Mouse (Mus musculus) small intestine, adult 2 months (tissue): ENCODE data around the gene Fam229b. TPM values are rescaled to one million over a fixed set of nuclear protein-coding genes. Genes with fewer than 3 reads are reported as not detected.

Experiments used
- H3K27ac ChIP-seq: fragments of 200-500 bp; 2 replicates; pipeline ENCODE4 v1.5.1; 2012; ENCODE audit warnings: low read depth, low read length, control low read depth, inconsistent platforms; ENCODE audit not compliant: insufficient read depth
- H3K27me3 ChIP-seq: fragments of 200-500 bp; 2 replicates; pipeline ENCODE4 v1.6.1; 2012; ENCODE audit warnings: mild to moderate bottlenecking, moderate library complexity, low read length, inconsistent platforms; ENCODE audit not compliant: control insufficient read depth, insufficient read depth
- H3K36me3 ChIP-seq: fragments of 200-500 bp; 2 replicates; pipeline ENCODE4 v1.6.1; 2012; ENCODE audit warnings: mild to moderate bottlenecking, low read length, control low read depth, inconsistent platforms; ENCODE audit not compliant: control insufficient read depth, insufficient read depth
- H3K4me1 ChIP-seq: fragments of 200-500 bp; 2 replicates; pipeline ENCODE4 v1.6.1; 2012; ENCODE audit warnings: low read length, inconsistent platforms, mixed read lengths; ENCODE audit not compliant: control insufficient read depth, insufficient read depth, insufficient read length
- H3K4me3 ChIP-seq: fragments of 200-500 bp; 2 replicates; pipeline ENCODE4 v1.5.1; 2012; ENCODE audit warnings: low read depth, mild to moderate bottlenecking, control low read depth, inconsistent platforms, low read length, moderate library complexity
- CTCF ChIP-seq: fragments of 200-500 bp; IDR thresholded peaks from 2 replicates; pipeline ENCODE4 v1.5.1; 2012; ENCODE audit warnings: low read depth, mild to moderate bottlenecking, control low read depth, inconsistent platforms, low read length, moderate library complexity, mixed read lengths; ENCODE audit not compliant: insufficient replicate concordance, insufficient read length; ENCODE audit errors: extremely low read depth
- POLR2A ChIP-seq: fragments of 200-500 bp; IDR thresholded peaks from 2 replicates; pipeline ENCODE4 v1.6.1; 2012; ENCODE audit warnings: low read depth, mild to moderate bottlenecking, control low read depth, inconsistent platforms, low read length, moderate library complexity
- WGBS: fragments of 180-500 bp; shearing (Covaris S2); methylation state at CpG from one replicate; pipeline ENCODE4 v1.1.7; 2018; 5-methylcytosine and 5-hydroxymethylcytosine counted together
- polyA plus RNA-seq: library from polyadenylated mRNA; depleted of rRNA; stranded (reverse); fragments of >200 nt; gene quantifications from 2 replicates; pipeline ENCODE4 v1.2.3, GENCODE M21; 2012

Fam229b gene
- polyA plus RNA-seq, 1 experiment = 0.46 TPM

GRCm38 (mm10) chr10:39161406-39161805 is 27.7 kb upstream of the Fam229b start:
- Histone ChIP-seq H3K27me3 (no peaks in the 10 kb centered on the region), H3K4me1 (peaks cover 1% of the 10 kb centered on the region; the same call in 1 of the 2 replicates), H3K27ac (no peak overlapping the region), H3K36me3 (no peaks in the 10 kb centered on the region), H3K4me3 (no peak overlapping the region)
- 95% methylated on average over 1 of the region's 1 CpGs for WGBS
- TF ChIP-seq POLR2A (no peak), CTCF (no peak)

GRCm38 (mm10) chr10:39158306-39158705 is 24.6 kb upstream of the Fam229b start:
- no peaks in the 10 kb centered on the region for H3K4me1 ChIP-seq
- 65% methylated on average over 12 of the region's 12 CpGs for WGBS
- TF ChIP-seq POLR2A (no peak), CTCF (no peak)

GRCm38 (mm10) chr10:39157321-39157720 is 23.6 kb upstream of the Fam229b start:
- Histone ChIP-seq H3K36me3 (no peaks in the 10 kb centered on the region), H3K27ac (no peak overlapping the region), H3K27me3 (no peaks in the 10 kb centered on the region), H3K4me1 (no peaks in the 10 kb centered on the region), H3K4me3 (no peak overlapping the region)
- TF ChIP-seq POLR2A (no peak), CTCF (no peak)
- WGBS = 96% methylated on average over 1 of the region's 1 CpGs

More at GRCm38 (mm10) chr10:39158306-39158705, 24.6 kb upstream of the Fam229b start:
- H3K4me3 ChIP-seq = no peak overlapping the region
- no peaks in the 10 kb centered on the region for H3K36me3 ChIP-seq
- no peaks in the 10 kb centered on the region for H3K27me3 ChIP-seq
- no peak overlapping the region for H3K27ac ChIP-seq

GRCm38 (mm10) chr10:39156719-39157118 is 23.0 kb upstream of the Fam229b start:
- Histone ChIP-seq H3K4me3 (no peak overlapping the region), H3K27me3 (no peaks in the 10 kb centered on the region), H3K36me3 (no peaks in the 10 kb centered on the region), H3K27ac (no peak overlapping the region), H3K4me1 (no peaks in the 10 kb centered on the region)
- WGBS = 89% methylated on average over 5 of the region's 5 CpGs
- no peak for TF ChIP-seq POLR2A
- no peak for TF ChIP-seq CTCF

- peaks cover 3% of the 10 kb centered on the region; the same call in 1 of the 2 replicates for H3K36me3 ChIP-seq
- no peak overlapping the region for H3K4me3 ChIP-seq
- 94% methylated on average over 12 of the region's 12 CpGs for WGBS
Measured at GRCm38 (mm10) chr10:39142216-39142615, 8.5 kb upstream of the Fam229b start.

GRCm38 (mm10) chr10:39141401-39141800 is 7.7 kb upstream of the Fam229b start:
- 95% methylated on average over 2 of the region's 2 CpGs for WGBS
- no peak for TF ChIP-seq POLR2A
- TF ChIP-seq CTCF = no peak
- Histone ChIP-seq H3K27me3 (no peaks in the 10 kb centered on the region), H3K4me1 (no peaks in the 10 kb centered on the region), H3K4me3 (no peak overlapping the region), H3K36me3 (peaks cover 3% of the 10 kb centered on the region; the same call in 1 of the 2 replicates), H3K27ac (no peak overlapping the region)

More at GRCm38 (mm10) chr10:39142216-39142615, 8.5 kb upstream of the Fam229b start:
- no peak for TF ChIP-seq CTCF
- no peak for TF ChIP-seq POLR2A
- H3K4me1 ChIP-seq = no peaks in the 10 kb centered on the region
- no peaks in the 10 kb centered on the region for H3K27me3 ChIP-seq
- no peak overlapping the region for H3K27ac ChIP-seq

- no peak overlapping the region for H3K27ac ChIP-seq
- no peaks in the 10 kb centered on the region for H3K4me1 ChIP-seq
- no peaks in the 10 kb centered on the region for H3K27me3 ChIP-seq
- TF ChIP-seq CTCF = no peak
- no peak for TF ChIP-seq POLR2A
- 90% methylated on average over 14 of the region's 14 CpGs for WGBS
- peaks cover 3% of the 10 kb centered on the region; the same call in 1 of the 2 replicates for H3K36me3 ChIP-seq
- H3K4me3 ChIP-seq = no peak overlapping the region
Measured at GRCm38 (mm10) chr10:39140843-39141242, 7.1 kb upstream of the Fam229b start.

GRCm38 (mm10) chr10:39138761-39139160 is 5.0 kb upstream of the Fam229b start:
- TF ChIP-seq POLR2A (no peak), CTCF (no peak)
- H3K36me3 ChIP-seq = peaks cover 2% of the 10 kb centered on the region; the same call in 1 of the 2 replicates
- WGBS = 87% methylated on average over 6 of the region's 6 CpGs
- H3K4me3 ChIP-seq = no peak overlapping the region
- no peaks in the 10 kb centered on the region for H3K27me3 ChIP-seq
- H3K4me1 ChIP-seq = no peaks in the 10 kb centered on the region
- no peak overlapping the region for H3K27ac ChIP-seq
